Comparison of ENCODE assay signal across 8 mouse cellular contexts in genomic region chr13:46180606-46181133, GRCm38 (mm10).
A peak's percentile ranks its signal among the peaks of the same experiment; 100 is the strongest.
DNase-seq lines count a peak whose midpoint lies in the region; ATAC-seq and TF ChIP-seq lines count a peak whose summit lies in the region.

No protein-coding gene starts in this region.

- 41% methylated on average over 12 of the region's 12 CpGs for WGBS in embryonic facial prominence, embryonic 15.5 days
- WGBS in hindbrain, postnatal 0 days = 7% methylated on average over 12 of the region's 12 CpGs
- WGBS in midbrain, embryonic 11.5 days = 29% methylated on average over 12 of the region's 12 CpGs

- intact Hi-C loops in left cerebral cortex, postnatal 4 days (cut with DNase I) = no loop called here

- ATAC-seq in embryonic facial prominence, embryonic 15.5 days (ENCODE audit: insufficient number of reproducible peaks, low FRiP score, low TSS enrichment, low read depth) = no peak
- ATAC-seq in hindbrain, postnatal 0 days = peak; percentile 53
- no peak for ATAC-seq in midbrain, embryonic 11.5 days (ENCODE audit: low FRiP score)

- DNase-seq in left cerebral cortex, adult 11 months (ENCODE audit: low spot score) = peak; percentile 38
- DNase-seq in left cerebral cortex, postnatal 4 days = no peak
- DNase-seq in hindbrain, postnatal 0 days (ENCODE audit: low spot score) = peak; percentile 43
- peak; percentile 93 for DNase-seq in midbrain, embryonic 11.5 days (ENCODE audit: low spot score, missing footprints)
- DNase-seq in cerebellum, postnatal 10 days = no peak
- no peak for DNase-seq in c-Kit-positive CD71-positive TER-119-positive erythroid progenitor cells, embryonic 14.5 days (ENCODE audit: low spot score)
- no peak for DNase-seq in urinary bladder, postnatal 4 days (ENCODE audit: low spot score in 2 of 2)

- no peak overlapping the region for H3K9ac ChIP-seq in embryonic facial prominence, embryonic 15.5 days
- no peak overlapping the region for H3K9ac ChIP-seq in hindbrain, postnatal 0 days (replicated peaks; ENCODE audit: low read length)
- no peak overlapping the region for H3K9ac ChIP-seq in midbrain, embryonic 11.5 days (ENCODE audit: low read length)

- no peaks in the 10 kb centered on the region for H3K36me3 ChIP-seq in embryonic facial prominence, embryonic 15.5 days
- H3K36me3 ChIP-seq in hindbrain, postnatal 0 days (ENCODE audit: insufficient read depth, low read length) = no peaks in the 10 kb centered on the region
- H3K36me3 ChIP-seq in midbrain, embryonic 11.5 days (ENCODE audit: control insufficient read depth, insufficient read depth, low read length) = no peaks in the 10 kb centered on the region

- H3K4me3 ChIP-seq in embryonic facial prominence, embryonic 15.5 days (replicated peaks) = no peak overlapping the region
- H3K4me3 ChIP-seq in hindbrain, postnatal 0 days (ENCODE audit: low read length) = peak overlapping the region; percentile 8; the same call in 1 of the 2 replicates
- H3K4me3 ChIP-seq in midbrain, embryonic 11.5 days (ENCODE audit: low read depth, low read length) = no peak overlapping the region

- H3K4me2 ChIP-seq in embryonic facial prominence, embryonic 15.5 days (replicated peaks) = peak overlapping the region; percentile 17; the same call in 1 of the 2 replicates
- H3K4me2 ChIP-seq in hindbrain, postnatal 0 days (ENCODE audit: low read depth, low read length) = peak overlapping the region; percentile 46
- peak overlapping the region; percentile 8; the same call in 1 of the 2 replicates for H3K4me2 ChIP-seq in midbrain, embryonic 11.5 days

- no peak for TF ChIP-seq CTCF in hindbrain, postnatal 0 days (IDR thresholded peaks at IDR 0.05; ENCODE audit: low read depth)

- H3K27ac ChIP-seq in embryonic facial prominence, embryonic 15.5 days (replicated peaks) = no peak overlapping the region
- H3K27ac ChIP-seq in hindbrain, postnatal 0 days = peak overlapping the region; percentile 32; the same call in 1 of the 2 replicates
- no peak overlapping the region for H3K27ac ChIP-seq in midbrain, embryonic 11.5 days (ENCODE audit: low read depth, low read length)

- peaks cover 8% of the 10 kb centered on the region; the same call in 1 of the 2 replicates for H3K4me1 ChIP-seq in embryonic facial prominence, embryonic 15.5 days
- peaks cover 7% of the 10 kb centered on the region; the same call in 1 of the 2 replicates for H3K4me1 ChIP-seq in hindbrain, postnatal 0 days (ENCODE audit: insufficient read depth, low read length)
- H3K4me1 ChIP-seq in midbrain, embryonic 11.5 days (ENCODE audit: control insufficient read depth, insufficient read depth, low read length) = peaks cover 4% of the 10 kb centered on the region

- H3K9me3 ChIP-seq in embryonic facial prominence, embryonic 15.5 days (replicated peaks) = no peaks in the 10 kb centered on the region
- H3K9me3 ChIP-seq in hindbrain, postnatal 0 days (ENCODE audit: low read length) = no peaks in the 10 kb centered on the region
- no peaks in the 10 kb centered on the region for H3K9me3 ChIP-seq in midbrain, embryonic 11.5 days (ENCODE audit: control insufficient read depth, low read length)

- no peaks in the 10 kb centered on the region for H3K27me3 ChIP-seq in embryonic facial prominence, embryonic 15.5 days
- no peaks in the 10 kb centered on the region for H3K27me3 ChIP-seq in hindbrain, postnatal 0 days (ENCODE audit: insufficient read depth, low read length)
- H3K27me3 ChIP-seq in midbrain, embryonic 11.5 days (ENCODE audit: control insufficient read depth, insufficient read depth, low read length) = no peaks in the 10 kb centered on the region

Comparison
In these comparisons a context has a peak if more than half of its experiments do, and no peak if none do; other contexts are left out.
1. DNase-seq: peak in left cerebral cortex, adult 11 months (single experiment), hindbrain, postnatal 0 days (single experiment) and midbrain, embryonic 11.5 days (single experiment); none in left cerebral cortex, postnatal 4 days (single experiment), cerebellum, postnatal 10 days (0 of 2), c-Kit-positive CD71-positive TER-119-positive erythroid progenitor cells, embryonic 14.5 days (single experiment) and urinary bladder, postnatal 4 days (0 of 2).
2. Peak in every context shown above with its lines, with median percentiles within 50 percentile points of each other: H3K4me2 ChIP-seq.